Mouse (Mus musculus): ENCODE measurements at regions not wholly inside any gene's neighbourhood (a gene's known extent, or its start where the extent isn't known, plus 50 kb on each side); places are given as distances from the start of the nearest gene placed in this dataset.
A peak's percentile ranks its signal among the peaks of the same experiment; 100 is the strongest.

DNA sequence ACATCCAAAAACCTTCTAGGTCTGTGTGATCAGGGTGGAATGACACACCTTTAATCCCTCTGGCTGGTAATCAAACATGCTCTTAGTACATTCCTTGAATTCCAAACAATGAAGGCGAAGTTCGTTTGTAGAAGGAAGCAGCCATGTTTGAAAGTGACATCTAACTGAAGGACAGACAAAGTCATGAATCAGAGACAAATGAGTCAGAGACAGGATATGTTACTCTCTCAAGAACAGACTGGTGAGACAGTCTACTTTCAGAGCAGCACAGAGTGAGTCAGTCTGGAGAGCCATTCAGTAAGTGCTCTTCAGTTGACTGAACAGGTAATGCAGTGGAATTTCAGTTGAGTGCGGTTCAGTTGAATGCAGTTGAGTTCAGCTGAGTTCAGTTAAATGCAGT lies 150.4 kb downstream of the Cpe start:
- no peak overlapping the region for H3K4me3 ChIP-seq (ENCODE audit: insufficient read depth, low read depth, low read length)
- TF ChIP-seq CTCF (conservative IDR thresholded peaks at IDR 0.05; ENCODE audit: insufficient read depth, insufficient read length, low read depth, low read length) (no peak), POLR2A (IDR thresholded peaks at IDR 0.05; ENCODE audit: low read depth, low read length) (no peak)
- H3K36me3 ChIP-seq (ENCODE audit: control insufficient read depth, insufficient read depth, low read length), result no peaks in the 10 kb centered on the region
- no peaks in the 10 kb centered on the region for H3K4me1 ChIP-seq (ENCODE audit: control insufficient read depth, insufficient read depth, low read length)
- no peak overlapping the region for H3K27ac ChIP-seq (ENCODE audit: insufficient read depth, low read depth, low read length)
- H3K27me3 ChIP-seq (replicated peaks; ENCODE audit: control insufficient read depth, insufficient read depth, low read length), result no peaks in the 10 kb centered on the region
- no peak for DNase-seq
- WGBS, result 47% methylated on average over 3 of the region's 3 CpGs

- Histone ChIP-seq H3K4me1 (ENCODE audit: control insufficient read depth, insufficient read depth, low read length) (no peaks in the 10 kb centered on the region), H3K27ac (ENCODE audit: insufficient read depth, low read depth, low read length) (no peak overlapping the region), H3K36me3 (ENCODE audit: control insufficient read depth, insufficient read depth, low read length) (no peaks in the 10 kb centered on the region), H3K4me3 (ENCODE audit: insufficient read depth, low read depth, low read length) (no peak overlapping the region), H3K27me3 (replicated peaks; ENCODE audit: control insufficient read depth, insufficient read depth, low read length) (no peaks in the 10 kb centered on the region)
- TF ChIP-seq POLR2A (IDR thresholded peaks at IDR 0.05; ENCODE audit: low read depth, low read length) (no peak), CTCF (conservative IDR thresholded peaks at IDR 0.05; ENCODE audit: insufficient read depth, insufficient read length, low read depth, low read length) (no peak)
- WGBS, result 83% methylated on average over 4 of the region's 4 CpGs
- no peak for DNase-seq
Observed at GRCm38 (mm10) chr8:64539846-64540472, 152.9 kb downstream of the Cpe start.

GRCm38 (mm10) chr8:64531780-64532179 lies 161.1 kb downstream of the Cpe start:
- DNase-seq, result no peak
- 91% methylated on average over 2 of the region's 2 CpGs for WGBS
- H3K4me3 ChIP-seq (ENCODE audit: insufficient read depth, low read depth, low read length), result no peak overlapping the region
- no peak overlapping the region for H3K27ac ChIP-seq (ENCODE audit: insufficient read depth, low read depth, low read length)
- no peaks in the 10 kb centered on the region for H3K36me3 ChIP-seq (ENCODE audit: control insufficient read depth, insufficient read depth, low read length)
- H3K4me1 ChIP-seq (ENCODE audit: control insufficient read depth, insufficient read depth, low read length), result no peaks in the 10 kb centered on the region
- TF ChIP-seq POLR2A (IDR thresholded peaks at IDR 0.05; ENCODE audit: low read depth, low read length) (no peak), CTCF (conservative IDR thresholded peaks at IDR 0.05; ENCODE audit: insufficient read depth, insufficient read length, low read depth, low read length) (no peak)
- H3K27me3 ChIP-seq (replicated peaks; ENCODE audit: control insufficient read depth, insufficient read depth, low read length), result no peaks in the 10 kb centered on the region

DNA sequence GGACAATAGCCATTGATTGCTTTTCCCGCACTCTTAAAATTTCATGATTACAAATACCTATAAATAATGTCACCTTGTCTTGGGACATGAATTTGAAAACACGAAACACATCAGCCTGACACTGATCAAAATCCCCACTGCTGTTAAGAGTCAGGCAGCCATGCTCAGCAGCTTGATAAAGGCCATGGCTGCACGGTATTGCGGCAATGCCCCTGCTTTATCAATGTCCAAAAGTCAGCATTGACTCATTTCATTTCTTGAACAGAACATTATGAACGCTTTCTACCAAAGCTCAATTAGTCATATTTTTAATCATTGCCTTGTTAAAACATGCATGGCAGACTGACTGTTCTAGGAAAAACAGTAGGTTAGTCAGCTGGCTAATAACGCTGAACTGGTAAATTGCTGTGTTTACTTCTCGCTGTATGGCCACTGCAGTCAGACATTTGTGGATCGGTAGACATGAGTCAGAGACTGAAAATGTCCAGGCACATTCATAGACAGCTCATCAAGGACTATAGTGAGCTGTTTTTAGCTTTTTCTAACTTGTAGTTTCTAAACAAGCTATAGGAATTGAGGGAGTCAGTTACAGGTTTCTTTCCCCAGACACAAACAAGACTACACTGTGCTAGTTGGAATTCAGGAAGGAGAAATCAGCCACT lies 170.3 kb downstream of the Cpe start:
- WGBS, result 75% methylated on average over 8 of the region's 8 CpGs
- TF ChIP-seq POLR2A (IDR thresholded peaks at IDR 0.05; ENCODE audit: low read depth, low read length) (no peak), CTCF (conservative IDR thresholded peaks at IDR 0.05; ENCODE audit: insufficient read depth, insufficient read length, low read depth, low read length) (no peak)
- no peak overlapping the region for H3K4me3 ChIP-seq (ENCODE audit: insufficient read depth, low read depth, low read length)
- H3K36me3 ChIP-seq (ENCODE audit: control insufficient read depth, insufficient read depth, low read length), result no peaks in the 10 kb centered on the region
- H3K27me3 ChIP-seq (replicated peaks; ENCODE audit: control insufficient read depth, insufficient read depth, low read length), result no peaks in the 10 kb centered on the region
- no peak for DNase-seq
- no peak overlapping the region for H3K27ac ChIP-seq (ENCODE audit: insufficient read depth, low read depth, low read length)
- H3K4me1 ChIP-seq (ENCODE audit: control insufficient read depth, insufficient read depth, low read length), result no peaks in the 10 kb centered on the region

- TF ChIP-seq POLR2A (IDR thresholded peaks at IDR 0.05; ENCODE audit: low read depth, low read length), result no peak
- no peak for TF ChIP-seq CTCF (conservative IDR thresholded peaks at IDR 0.05; ENCODE audit: insufficient read depth, insufficient read length, low read depth, low read length)
- DNase-seq, result no peak
- H3K4me1 ChIP-seq (ENCODE audit: control insufficient read depth, insufficient read depth, low read length), result no peaks in the 10 kb centered on the region
- no peaks in the 10 kb centered on the region for H3K27me3 ChIP-seq (replicated peaks; ENCODE audit: control insufficient read depth, insufficient read depth, low read length)
- H3K36me3 ChIP-seq (ENCODE audit: control insufficient read depth, insufficient read depth, low read length), result no peaks in the 10 kb centered on the region
- H3K4me3 ChIP-seq (ENCODE audit: insufficient read depth, low read depth, low read length), result no peak overlapping the region
- 85% methylated on average over 1 of the region's 1 CpGs for WGBS
- no peak overlapping the region for H3K27ac ChIP-seq (ENCODE audit: insufficient read depth, low read depth, low read length)
Observed at GRCm38 (mm10) chr8:64519650-64520049, 173.2 kb downstream of the Cpe start.

GRCm38 (mm10) chr8:64515923-64516322 lies 176.9 kb downstream of the Cpe start:
- peak; percentile 4 for DNase-seq
- Histone ChIP-seq H3K36me3 (ENCODE audit: control insufficient read depth, insufficient read depth, low read length) (no peaks in the 10 kb centered on the region), H3K27ac (ENCODE audit: insufficient read depth, low read depth, low read length) (peak overlapping the region; percentile 35), H3K4me3 (ENCODE audit: insufficient read depth, low read depth, low read length) (no peak overlapping the region), H3K4me1 (ENCODE audit: control insufficient read depth, insufficient read depth, low read length) (no peaks in the 10 kb centered on the region), H3K27me3 (replicated peaks; ENCODE audit: control insufficient read depth, insufficient read depth, low read length) (no peaks in the 10 kb centered on the region)
- 59% methylated on average over 5 of the region's 5 CpGs for WGBS
- TF ChIP-seq POLR2A (IDR thresholded peaks at IDR 0.05; ENCODE audit: low read depth, low read length) (no peak), CTCF (conservative IDR thresholded peaks at IDR 0.05; ENCODE audit: insufficient read depth, insufficient read length, low read depth, low read length) (no peak)

DNA sequence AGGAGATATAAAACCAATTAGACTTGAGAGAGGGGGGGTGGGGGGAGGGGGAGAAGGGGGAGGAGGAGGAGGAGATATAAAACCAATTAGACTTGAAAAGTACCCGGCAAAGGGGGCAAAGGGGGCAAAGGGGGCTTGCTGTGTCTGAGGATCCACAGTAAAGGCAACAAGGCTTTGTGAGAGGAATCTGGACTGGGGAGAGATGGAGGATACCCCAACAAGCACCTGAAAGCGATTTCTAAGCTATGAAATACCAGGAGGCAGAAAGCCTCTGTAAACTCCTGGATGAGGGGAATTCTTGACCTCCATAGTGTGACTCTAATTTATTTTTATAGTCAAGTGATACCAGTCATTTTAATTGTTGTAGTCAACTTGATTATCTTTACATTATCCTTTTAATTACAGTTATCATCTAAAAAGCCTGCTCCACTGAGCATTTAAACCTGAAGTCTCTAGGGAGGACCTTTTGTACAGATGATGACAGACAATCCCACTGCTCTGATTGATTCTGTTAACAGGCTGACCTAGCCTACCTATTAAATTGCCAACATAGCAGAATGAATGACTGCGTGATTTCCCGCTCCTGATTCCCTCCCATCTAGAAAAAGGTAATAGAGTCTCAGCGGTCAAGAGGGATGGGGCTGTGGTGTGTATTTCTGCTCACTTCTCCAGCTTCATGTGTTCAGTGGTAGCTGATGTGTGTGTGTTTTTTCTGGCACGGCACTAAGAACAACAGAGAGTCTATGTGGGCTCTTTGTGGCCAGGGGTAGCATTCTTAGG lies 195.4 kb downstream of the Cpe start:
- H3K4me1 ChIP-seq (ENCODE audit: control insufficient read depth, insufficient read depth, low read length), result no peaks in the 10 kb centered on the region
- no peak overlapping the region for H3K27ac ChIP-seq (ENCODE audit: insufficient read depth, low read depth, low read length)
- WGBS, result 29% methylated on average over 6 of the region's 6 CpGs
- DNase-seq, result no peak
- no peak overlapping the region for H3K4me3 ChIP-seq (ENCODE audit: insufficient read depth, low read depth, low read length)
- H3K27me3 ChIP-seq (replicated peaks; ENCODE audit: control insufficient read depth, insufficient read depth, low read length), result no peaks in the 10 kb centered on the region
- TF ChIP-seq POLR2A (IDR thresholded peaks at IDR 0.05; ENCODE audit: low read depth, low read length) (no peak), CTCF (conservative IDR thresholded peaks at IDR 0.05; ENCODE audit: insufficient read depth, insufficient read length, low read depth, low read length) (no peak)
- H3K36me3 ChIP-seq (ENCODE audit: control insufficient read depth, insufficient read depth, low read length), result no peaks in the 10 kb centered on the region
